Mouse (Mus musculus) left cerebral cortex, postnatal 10 days (tissue): Measurements from ENCODE around the gene Gpbp1l1. TPM values are rescaled to one million over a fixed set of nuclear protein-coding genes. Genes with fewer than 3 reads are reported as not detected.
A peak's percentile ranks its signal among the peaks of the same experiment; 100 is the strongest.

Source experiments
- DNase-seq, 2 experiments: peaks; one replicate each; pipeline ENCODE4 v3.0.0; 2021 to 2022; ENCODE audit warnings: low spot score in 2 of 2, mixed read lengths in 1 of 2; ENCODE audit errors: extremely low spot score in 1 of 2
- intact Hi-C: fragments of 180-260 bp; cut with DNase I; formaldehyde crosslinking; loops from one replicate; pipeline ENCODE4 v1.15.1; 2025
- total RNA-seq, 2 experiments: library from RNA; stranded (reverse); gene quantifications; 2 replicates each; pipeline ENCODE4 v1.2.3; 2021

Gpbp1l1 gene
- total RNA-seq, result 10 to 100 TPM; 25.3 to 28.0 TPM

- peak; percentile 96 to 98 for DNase-seq
- intact Hi-C loops, result no loop called here
Observed at GRCm38 (mm10) chr4:116557306-116558121, at the start of gene Gpbp1l1. TSS of gene Gpbp1l1 (plus strand) at chr4:116557658.

- intact Hi-C loops, result no loop called here
- DNase-seq, result no peak
Observed at GRCm38 (mm10) chr4:116531109-116531508, 26.3 kb upstream of the Gpbp1l1 start.

GRCm38 (mm10) chr4:116536351-116536750 is 21.1 kb upstream of the Gpbp1l1 start:
- no peak for DNase-seq
- intact Hi-C loops, result no loop called here

GRCm38 (mm10) chr4:116537737-116538136 is 19.7 kb upstream of the Gpbp1l1 start:
- no peak for DNase-seq
- intact Hi-C loops, result no loop called here

- DNase-seq, result no peak
- intact Hi-C loops, result no loop called here
Observed at GRCm38 (mm10) chr4:116550432-116550831, 7.0 kb upstream of the Gpbp1l1 start.

- no peak for DNase-seq
- intact Hi-C loops, result no loop called here
Observed at GRCm38 (mm10) chr4:116553035-116553434, 4.4 kb upstream of the Gpbp1l1 start.

GRCm38 (mm10) chr4:116555413-116556300 is 1.8 kb upstream of the Gpbp1l1 start, which contains the start of gene Tmem69:
TSS of gene Tmem69 (minus strand) at chr4:116555936.
- DNase-seq, result peak; percentile 77 to 82
- intact Hi-C loops, result no loop called here

- intact Hi-C loops, result no loop called here
Observed at GRCm38 (mm10) chr4:116556561-116557305, 725 bp upstream of the Gpbp1l1 start.

GRCm38 (mm10) chr4:116558151-116558882 is 859 bp downstream of the Gpbp1l1 start:
- DNase-seq, result peak in 1 of 2 experiments; percentile 15
- intact Hi-C loops, result no loop called here

More at GRCm38 (mm10) chr4:116556561-116557305, 725 bp upstream of the Gpbp1l1 start:
- peak; percentile 92 to 96 for DNase-seq

GRCm38 (mm10) chr4:116595793-116596192 is 38.3 kb downstream of the Gpbp1l1 start:
- intact Hi-C loops, result no loop called here
- no peak for DNase-seq

- no peak for DNase-seq
- intact Hi-C loops, result no loop called here
Observed at GRCm38 (mm10) chr4:116596379-116596778, 38.9 kb downstream of the Gpbp1l1 start, which contains the start of gene Ccdc17. TSS of gene Ccdc17 (plus strand) at chr4:116596654.

- intact Hi-C loops, result no loop called here
- peak; percentile 85 to 93 for DNase-seq
Observed at GRCm38 (mm10) chr4:116596978-116597881, 39.8 kb downstream of the Gpbp1l1 start.

GRCm38 (mm10) chr4:116612621-116613020 is 55.2 kb downstream of the Gpbp1l1 start:
- no peak for DNase-seq
- intact Hi-C loops, result no loop called here

GRCm38 (mm10) chr4:116615237-116615636 is 57.8 kb downstream of the Gpbp1l1 start:
- DNase-seq, result no peak
- intact Hi-C loops, result no loop called here

GRCm38 (mm10) chr4:116624831-116625230 is 67.4 kb downstream of the Gpbp1l1 start:
- DNase-seq, result no peak
- intact Hi-C loops, result no loop called here

GRCm38 (mm10) chr4:116626658-116627358 is 69.3 kb downstream of the Gpbp1l1 start:
- intact Hi-C loops, result no loop called here

GRCm38 (mm10) chr4:116627359-116627716 is 69.9 kb downstream of the Gpbp1l1 start:
- intact Hi-C loops, result no loop called here

More at GRCm38 (mm10) chr4:116626658-116627358, 69.3 kb downstream of the Gpbp1l1 start:
- DNase-seq, result peak; percentile 61 to 87

More at GRCm38 (mm10) chr4:116627359-116627716, 69.9 kb downstream of the Gpbp1l1 start:
- DNase-seq, result peak; percentile 89 to 91
